Mouse (Mus musculus) heart, postnatal 36 days (tissue): ENCODE results near the gene Rnf43. TPM values are rescaled to one million over a fixed set of nuclear protein-coding genes. Genes with fewer than 3 reads are reported as not detected.

Experiments
- DNase-seq, 2 experiments: peaks; one replicate each; pipeline ENCODE4 v3.0.0; 2021 to 2022
- intact Hi-C: fragments of 180-260 bp; cut with DNase I; formaldehyde crosslinking; loops from one replicate; pipeline ENCODE4 v1.15.1; 2025
- total RNA-seq, 2 experiments: library from RNA; stranded (reverse); gene quantifications; 2 replicates each; pipeline ENCODE4 v1.2.3; 2021

Gene Rnf43
- total RNA-seq, 2 experiments from 2014 or later, result 0.24 to 0.47 TPM

GRCm38 (mm10) chr11:87743691-87744090 is 81.2 kb downstream of the Rnf43 start:
- intact Hi-C loops, result no loop called here
- DNase-seq, result no peak

- no peak for DNase-seq
- intact Hi-C loops, result no loop called here
Measured at GRCm38 (mm10) chr11:87744964-87745363, 82.4 kb downstream of the Rnf43 start.

- DNase-seq, result no peak
- intact Hi-C loops, result no loop called here
Measured at GRCm38 (mm10) chr11:87745632-87746555, 83.4 kb downstream of the Rnf43 start.

- DNase-seq, result no peak
- intact Hi-C loops, result no loop called here
Measured at GRCm38 (mm10) chr11:87747312-87747711, 84.8 kb downstream of the Rnf43 start.

- no peak for DNase-seq
- intact Hi-C loops, result no loop called here
Measured at GRCm38 (mm10) chr11:87747716-87748115, 85.2 kb downstream of the Rnf43 start.

GRCm38 (mm10) chr11:87748132-87749119 is 85.9 kb downstream of the Rnf43 start:
- intact Hi-C loops, result no loop called here
- DNase-seq, result peak; percentile 27 to 34

- peak; percentile 44 to 57 for DNase-seq
- intact Hi-C loops, result no loop called here
Measured at GRCm38 (mm10) chr11:87749192-87750042, 86.9 kb downstream of the Rnf43 start.

GRCm38 (mm10) chr11:87750043-87750421 is 87.5 kb downstream of the Rnf43 start:
- intact Hi-C loops, result no loop called here
- DNase-seq, result no peak

- DNase-seq, result no peak
- intact Hi-C loops, result no loop called here
Measured at GRCm38 (mm10) chr11:87750521-87750920, 88.0 kb downstream of the Rnf43 start.

GRCm38 (mm10) chr11:87751031-87751430 is 88.5 kb downstream of the Rnf43 start:
- no peak for DNase-seq

GRCm38 (mm10) chr11:87751491-87751966 is 89.0 kb downstream of the Rnf43 start:
- intact Hi-C loops, result no loop called here
- no peak for DNase-seq

More at GRCm38 (mm10) chr11:87751031-87751430, 88.5 kb downstream of the Rnf43 start:
- intact Hi-C loops, result no loop called here

- intact Hi-C loops, result no loop called here
- no peak for DNase-seq
Measured at GRCm38 (mm10) chr11:87752307-87752706, 89.8 kb downstream of the Rnf43 start.

GRCm38 (mm10) chr11:87753255-87753654 is 90.7 kb downstream of the Rnf43 start:
- intact Hi-C loops, result no loop called here
- no peak for DNase-seq

- DNase-seq, result no peak
- intact Hi-C loops, result no loop called here
Measured at GRCm38 (mm10) chr11:87753891-87754501, 91.5 kb downstream of the Rnf43 start.

- intact Hi-C loops, result no loop called here
- no peak for DNase-seq
Measured at GRCm38 (mm10) chr11:87754603-87755002, 92.1 kb downstream of the Rnf43 start.

GRCm38 (mm10) chr11:87755360-87756017 is 93.0 kb downstream of the Rnf43 start:
- DNase-seq, result peak; percentile 42 to 53
- intact Hi-C loops, result no loop called here

GRCm38 (mm10) chr11:87756251-87756820 is 93.8 kb downstream of the Rnf43 start:
- peak in 1 of 2 experiments; percentile 51 for DNase-seq
- intact Hi-C loops, result no loop called here
